Mouse (Mus musculus) liver, embryonic 16.5 days (tissue): ENCODE results near the gene Gm20716. TPM values are rescaled to one million over a fixed set of nuclear protein-coding genes. Genes with fewer than 3 reads are reported as not detected.

ENCODE experiments used
- ATAC-seq: fragments of 200-750 bp; cut with Nextera tagmentation; 2 replicates; pipeline ENCODE4 v1.8.0; 2017; ENCODE audit warnings: low read depth, mild to moderate bottlenecking, moderate number of reproducible peaks, moderate library complexity
- H3K27ac ChIP-seq: fragments of 300-500 bp; sonication (generic); 2 replicates; pipeline ENCODE4 v1.5.1; 2014; ENCODE audit warnings: mild to moderate bottlenecking, low read length
- H3K27me3 ChIP-seq: fragments of 300-500 bp; sonication (generic); 2 replicates; pipeline ENCODE4 v1.6.1; 2014; ENCODE audit warnings: low read depth, low read length, mixed read lengths; ENCODE audit not compliant: control insufficient read depth, insufficient read depth
- H3K36me3 ChIP-seq: fragments of 300-500 bp; sonication (generic); 2 replicates; pipeline ENCODE4 v1.6.1; 2014; ENCODE audit warnings: mild to moderate bottlenecking; ENCODE audit not compliant: control insufficient read depth, insufficient read depth
- H3K4me1 ChIP-seq: fragments of 300-500 bp; sonication (generic); 2 replicates; pipeline ENCODE4 v1.6.1; 2014; ENCODE audit warnings: low read depth, low read length, mixed read lengths; ENCODE audit not compliant: control insufficient read depth
- H3K4me2 ChIP-seq: fragments of 300-500 bp; sonication (generic); 2 replicates; pipeline ENCODE4 v1.6.1; 2014; ENCODE audit warnings: low read depth, low read length, mixed read lengths
- H3K4me3 ChIP-seq: fragments of 300-500 bp; sonication (generic); 2 replicates; pipeline ENCODE4 v1.5.1; 2014; ENCODE audit warnings: low read depth, mild to moderate bottlenecking, low read length
- H3K9ac ChIP-seq: fragments of 300-500 bp; sonication (generic); 2 replicates; pipeline ENCODE4 v1.6.1; 2014; ENCODE audit warnings: low read depth, low read length
- H3K9me3 ChIP-seq: fragments of 300-500 bp; sonication (generic); replicated peaks from 2 replicates; pipeline ENCODE4 v1.6.1; 2016; ENCODE audit warnings: low read length; ENCODE audit not compliant: control insufficient read depth
- WGBS: fragments of 180-500 bp; shearing (Covaris S2); extraction: QIAGEN DNeasy Blood & Tissue Kit; methylation state at CpG from one replicate; pipeline ENCODE4 v1.1.7; 2014; ENCODE audit not compliant: insufficient replicate concordance; 5-methylcytosine and 5-hydroxymethylcytosine counted together
- microRNA-seq: library from miRNA; unstranded; fragments of <30 nt; microRNA quantifications from one replicate; pipeline ENCODE4, GENCODE M21; 2016
- polyA plus RNA-seq: library from polyadenylated mRNA; unstranded; fragments of >200 nt; fragmentation: Nextera tagmentation; extraction: Ambion mirVana; gene quantifications from 2 replicates; pipeline ENCODE4 v1.2.1, GENCODE M21; 2015

Gm20716 gene
- polyA plus RNA-seq, 1 experiment from 2014 or later: 3.8 TPM

DNA sequence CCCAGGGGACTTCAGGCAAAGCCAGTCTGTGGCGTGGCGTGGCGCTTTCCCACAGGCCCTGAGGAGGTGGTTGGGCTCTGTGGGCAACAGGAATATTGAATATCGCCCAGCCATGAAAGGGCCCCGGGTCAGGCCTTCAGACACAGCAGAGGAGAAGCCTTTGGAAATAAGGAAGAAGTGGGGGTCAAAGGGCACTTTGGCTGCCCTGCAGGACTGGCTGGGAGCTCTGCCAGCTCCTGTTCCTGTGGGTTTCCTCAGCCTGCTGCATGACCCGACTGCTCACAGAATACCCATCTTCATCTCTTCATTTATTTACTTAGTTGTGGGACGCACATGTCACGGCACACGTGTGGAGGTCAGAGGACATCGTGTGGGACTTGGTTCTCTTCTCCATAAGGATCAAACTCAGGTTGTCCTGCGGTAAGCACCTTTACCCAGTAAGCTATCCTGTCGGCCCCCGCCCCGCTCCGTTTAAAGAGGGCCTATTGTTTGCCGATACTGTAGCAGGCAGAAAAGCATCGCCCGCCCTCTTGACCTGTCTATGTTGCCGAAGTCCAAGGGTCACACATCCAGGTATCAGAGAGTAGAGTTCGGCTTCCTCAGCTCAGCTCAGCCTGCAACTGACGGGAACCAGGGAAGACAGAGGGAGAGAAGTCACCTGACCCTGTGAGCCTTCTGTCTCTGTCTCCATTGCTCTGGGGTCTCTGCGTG is 82.3 kb downstream of the Gm20716 start:
- Histone ChIP-seq H3K27me3 (no peaks in the 10 kb centered on the region), H3K9me3 (no peaks in the 10 kb centered on the region), H3K4me1 (peaks cover 4% of the 10 kb centered on the region; the same call in 1 of the 2 replicates), H3K36me3 (no peaks in the 10 kb centered on the region), H3K9ac (no peak overlapping the region), H3K27ac (0 out of 2 replicates have a peak overlapping the region, but pooled peaks have one; percentile 8), H3K4me2 (no peak overlapping the region), H3K4me3 (no peak overlapping the region)
- peak; percentile 78 for ATAC-seq
- WGBS: 64% methylated on average over 22 of the region's 22 CpGs

DNA sequence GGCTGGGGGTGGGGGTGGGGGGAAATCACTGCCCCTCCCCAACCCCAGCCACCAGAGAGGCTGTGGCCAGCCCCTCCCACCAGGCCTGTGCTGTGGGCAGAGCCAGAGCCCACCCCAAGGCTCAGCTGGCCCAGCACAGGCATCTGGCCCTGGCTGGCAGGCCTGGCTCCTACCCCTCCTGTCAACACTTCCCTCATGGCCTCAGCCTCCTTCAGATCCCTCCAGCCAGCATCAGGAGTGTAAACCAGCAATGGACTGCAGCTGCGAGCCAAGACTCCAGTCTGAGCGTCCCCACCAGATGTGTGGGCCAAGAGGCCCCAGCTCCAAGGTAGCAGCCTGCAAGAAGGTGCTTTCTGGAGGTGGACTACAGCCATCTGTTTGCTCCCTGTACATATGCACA is 84.7 kb downstream of the Gm20716 start:
- H3K9ac ChIP-seq: no peak overlapping the region
- peaks cover 4% of the 10 kb centered on the region; the same call in 1 of the 2 replicates for H3K4me1 ChIP-seq
- no peak overlapping the region for H3K4me3 ChIP-seq
- no peaks in the 10 kb centered on the region for H3K9me3 ChIP-seq
- no peak overlapping the region for H3K4me2 ChIP-seq
- H3K27me3 ChIP-seq: no peaks in the 10 kb centered on the region
- ATAC-seq: no peak
- WGBS: 52% methylated on average over 2 of the region's 2 CpGs
- H3K36me3 ChIP-seq: no peaks in the 10 kb centered on the region
- no peak overlapping the region for H3K27ac ChIP-seq

DNA sequence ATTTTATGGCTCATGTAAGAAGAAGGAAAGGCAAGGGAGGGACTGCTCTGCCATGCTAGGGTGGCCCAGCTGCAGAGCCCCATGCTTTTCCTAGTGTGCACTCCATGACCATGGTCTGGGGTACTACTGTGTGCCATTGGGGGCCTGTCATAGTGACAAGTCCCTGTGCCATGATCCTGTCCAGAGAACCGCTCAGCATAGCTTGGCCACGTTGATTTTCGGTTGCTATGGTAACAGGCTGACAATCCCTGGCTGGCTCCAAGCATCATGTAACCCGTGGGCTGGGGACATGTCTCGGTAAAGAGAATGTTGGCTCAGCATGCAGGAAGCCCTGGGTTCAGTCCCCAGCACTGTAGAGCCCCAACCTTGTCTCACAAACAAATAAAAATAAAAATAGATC is 86.4 kb downstream of the Gm20716 start:
- Histone ChIP-seq H3K4me1 (peaks cover 4% of the 10 kb centered on the region; the same call in 1 of the 2 replicates), H3K27ac (no peak overlapping the region), H3K9me3 (no peaks in the 10 kb centered on the region), H3K27me3 (no peaks in the 10 kb centered on the region), H3K9ac (no peak overlapping the region), H3K4me3 (no peak overlapping the region), H3K36me3 (no peaks in the 10 kb centered on the region), H3K4me2 (no peak overlapping the region)
- ATAC-seq: no peak
- 51% methylated on average over 5 of the region's 5 CpGs for WGBS

DNA sequence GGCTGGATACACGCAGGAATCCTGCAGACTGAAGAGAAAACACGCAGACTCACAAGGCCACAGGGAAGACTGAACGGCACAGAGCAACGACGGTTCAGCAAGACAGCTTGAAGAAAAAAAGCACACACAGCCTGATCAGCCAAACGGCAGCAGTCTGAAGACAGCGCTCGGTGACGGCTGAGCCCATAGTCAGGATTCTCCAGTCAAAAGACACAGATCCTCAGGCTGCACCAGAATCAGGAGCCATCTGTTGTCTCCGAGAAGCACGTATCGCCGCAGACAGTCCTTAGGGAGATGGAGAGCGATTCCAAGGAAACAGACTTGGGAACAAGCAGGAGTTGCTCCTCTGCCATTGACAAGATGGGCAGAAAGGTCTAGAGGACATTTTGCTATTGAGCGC is 93.0 kb downstream of the Gm20716 start:
- 72% methylated on average over 15 of the region's 15 CpGs for WGBS
- Histone ChIP-seq H3K4me3 (no peak overlapping the region), H3K4me2 (no peak overlapping the region), H3K9me3 (no peaks in the 10 kb centered on the region), H3K27ac (no peak overlapping the region), H3K27me3 (no peaks in the 10 kb centered on the region), H3K36me3 (no peaks in the 10 kb centered on the region), H3K9ac (no peak overlapping the region), H3K4me1 (no peaks in the 10 kb centered on the region)
- ATAC-seq: no peak

Small RNA genes within 50 kb of the gene (microRNA-seq; reads per million reads assigned to microRNA genes)
- gene Gm24561: not detected

Other genes with a start within 250 kb of the Gm20716 start
- 0.81 and 1.2 TPM in 2 replicates for gene Ripor3, start 219.7 kb downstream of the Gm20716 start, polyA plus RNA-seq
- gene Pard6b, start 149.4 kb downstream of the Gm20716 start, polyA plus RNA-seq: 2.3 and 2.7 TPM in 2 replicates
- 0.18 and 0.27 TPM in 2 replicates for gene Adnp, start 23.3 kb downstream of the Gm20716 start, polyA plus RNA-seq
- gene Dpm1, start 227 bp upstream of the Gm20716 start, polyA plus RNA-seq: 66.0 and 79.3 TPM in 2 replicates
- 2.4 and 2.7 TPM in 2 replicates for gene Mocs3, start 258 bp upstream of the Gm20716 start, polyA plus RNA-seq
- gene Kcng1, start 51.4 kb upstream of the Gm20716 start, polyA plus RNA-seq: 0.12 and 0.19 TPM in 2 replicates